Mouse (Mus musculus) hindbrain, embryonic 10.5 days (tissue): ENCODE measurements at regions not wholly inside any gene's neighbourhood (a gene's known extent, or its start where the extent isn't known, plus 50 kb on each side); places are given as distances from the start of the nearest gene placed in this dataset.
"Not testable (repeated sequence)": the region's sequence is repeated elsewhere in the genome, so short reads cannot be mapped to it uniquely, and the experiment has no call there.

Experiments used
- DNase-seq: peaks from one replicate; pipeline ENCODE4 v3.0.0-alpha.2; 2017; ENCODE audit warnings: low spot score
- H3K27ac ChIP-seq: fragments of 300-500 bp; sonication (generic); 2 replicates; pipeline ENCODE4 v1.5.1; 2016; ENCODE audit warnings: mild to moderate bottlenecking, moderate library complexity
- H3K27me3 ChIP-seq: fragments of 300-500 bp; sonication (generic); 2 replicates; pipeline ENCODE4 v1.6.1; 2016; ENCODE audit warnings: mild to moderate bottlenecking; ENCODE audit not compliant: poor library complexity, insufficient read depth, severe bottlenecking
- H3K36me3 ChIP-seq: fragments of 300-500 bp; sonication (generic); 2 replicates; pipeline ENCODE4 v1.6.1; 2016; ENCODE audit warnings: mild to moderate bottlenecking, moderate library complexity
- H3K4me1 ChIP-seq: fragments of 300-500 bp; sonication (generic); replicated peaks from 2 replicates; pipeline ENCODE4 v1.6.1; 2016; ENCODE audit warnings: mild to moderate bottlenecking
- H3K4me3 ChIP-seq: fragments of 300-500 bp; sonication (generic); 2 replicates; pipeline ENCODE4 v1.5.1; 2016; ENCODE audit warnings: mild to moderate bottlenecking, moderate library complexity
- H3K9me3 ChIP-seq: fragments of 300-500 bp; sonication (generic); 2 replicates; pipeline ENCODE4 v1.6.1; 2016; ENCODE audit warnings: mild to moderate bottlenecking, moderate library complexity
- WGBS: fragments of 180-500 bp; shearing (Covaris S2); methylation state at CpG from one replicate; pipeline ENCODE4 v1.1.7; 2016; 5-methylcytosine and 5-hydroxymethylcytosine counted together

DNA sequence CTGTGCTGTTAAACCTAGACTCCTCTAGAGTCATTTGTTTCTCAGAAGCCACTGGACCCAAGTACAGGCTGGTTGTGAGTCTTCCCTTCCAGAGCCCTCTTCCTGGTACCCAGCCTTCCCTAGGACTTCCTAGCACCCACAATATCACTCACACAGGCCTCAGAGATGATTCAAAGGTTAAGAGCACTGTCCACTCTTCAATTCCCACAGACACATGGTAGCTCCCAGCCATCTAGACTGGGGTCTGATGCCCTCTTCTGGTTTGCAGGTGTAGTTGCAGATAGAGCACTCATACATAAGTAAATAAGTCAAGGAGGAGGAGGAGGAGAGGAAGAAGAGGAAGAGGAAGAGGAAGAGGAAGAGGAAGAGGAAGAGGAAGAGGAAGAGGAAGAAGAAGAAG, 163.3 kb upstream of the Rapgef5 start:
- Histone ChIP-seq H3K27ac (peak overlapping the region; percentile 84), H3K36me3 (no peaks in the 10 kb centered on the region), H3K9me3 (no peaks in the 10 kb centered on the region), H3K27me3 (no peaks in the 10 kb centered on the region), H3K4me1 (peaks cover 56% of the 10 kb centered on the region), H3K4me3 (no peak overlapping the region)
- peak; percentile 62 for DNase-seq

DNA sequence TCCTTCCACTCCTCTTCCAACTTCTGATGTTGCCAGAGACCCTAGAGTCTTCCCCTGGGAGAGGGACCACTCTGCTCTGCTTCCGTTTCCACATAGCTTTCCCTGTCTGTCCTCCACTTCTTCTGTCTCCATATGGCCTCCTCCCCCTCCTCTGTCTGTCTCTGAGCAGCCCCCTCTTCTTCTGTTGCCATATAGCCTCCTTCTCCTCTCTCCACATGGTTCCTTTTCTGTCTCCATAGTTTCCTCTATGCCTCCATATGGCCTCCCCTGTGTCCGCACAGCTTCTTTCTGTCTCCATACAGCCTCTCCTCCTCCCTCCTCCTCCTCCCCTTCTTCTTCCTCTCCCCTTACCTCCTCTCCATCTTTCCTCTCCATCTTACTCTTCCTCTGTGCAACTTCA, 158.5 kb upstream of the Rapgef5 start:
- Histone ChIP-seq H3K27ac (0 out of 2 replicates have a peak overlapping the region, but pooled peaks have one; percentile 46), H3K9me3 (no peaks in the 10 kb centered on the region), H3K4me1 (peaks cover 28% of the 10 kb centered on the region), H3K4me3 (no peak overlapping the region), H3K36me3 (no peaks in the 10 kb centered on the region), H3K27me3 (no peaks in the 10 kb centered on the region)
- 67% methylated on average over 2 of the region's 2 CpGs for WGBS
- no peak for DNase-seq

DNA sequence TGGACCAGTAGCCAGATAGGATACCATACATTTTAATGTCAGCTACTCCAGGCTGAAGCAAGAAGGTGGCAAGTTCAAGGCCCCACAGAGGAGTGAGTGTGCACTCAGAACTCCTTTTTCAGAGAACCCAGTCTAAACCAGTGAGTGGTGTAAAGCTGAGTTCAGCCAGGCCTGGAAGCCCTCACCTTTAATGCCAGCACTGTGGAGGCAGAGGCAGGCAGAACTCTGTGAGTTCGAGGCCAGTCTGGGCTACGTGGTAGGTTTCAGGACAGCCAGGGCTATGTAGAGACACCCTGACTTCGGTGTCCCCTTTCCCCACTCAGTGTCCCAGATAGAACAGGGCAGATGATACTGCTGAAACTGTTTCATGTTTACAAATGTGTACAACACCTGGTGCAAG, 157.4 kb upstream of the Rapgef5 start:
- no peak overlapping the region for H3K4me3 ChIP-seq
- H3K27me3 ChIP-seq = no peaks in the 10 kb centered on the region
- H3K27ac ChIP-seq = no peak overlapping the region
- peaks cover 25% of the 10 kb centered on the region for H3K4me1 ChIP-seq
- WGBS = 95% methylated on average over 3 of the region's 3 CpGs
- no peak for DNase-seq
- H3K9me3 ChIP-seq = no peaks in the 10 kb centered on the region
- no peaks in the 10 kb centered on the region for H3K36me3 ChIP-seq

DNA sequence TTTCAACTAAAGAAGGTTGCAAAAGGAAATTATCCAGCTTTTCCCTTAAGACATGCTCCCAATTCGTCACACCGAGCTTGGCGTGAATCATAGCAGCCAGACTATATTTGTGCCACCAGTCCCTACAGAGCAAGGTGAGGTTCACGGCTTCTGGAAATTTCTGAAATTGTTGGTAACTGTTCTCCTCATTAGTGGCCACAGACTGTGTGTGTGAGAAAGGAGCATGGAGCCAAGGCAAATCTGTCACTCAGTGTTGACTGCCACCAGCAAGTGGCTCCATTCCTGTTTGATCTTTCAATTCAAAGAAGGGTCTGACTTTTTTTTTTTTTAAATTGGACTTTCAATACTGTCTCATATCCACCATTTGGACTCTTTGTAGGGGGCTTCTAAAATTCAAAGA, 156.1 kb upstream of the Rapgef5 start:
- peak overlapping the region; percentile 51; the same call in 1 of the 2 replicates for H3K27ac ChIP-seq
- H3K4me3 ChIP-seq = no peak overlapping the region
- WGBS = 93% methylated on average over 4 of the region's 4 CpGs
- H3K36me3 ChIP-seq = no peaks in the 10 kb centered on the region
- H3K4me1 ChIP-seq = peaks cover 25% of the 10 kb centered on the region
- H3K27me3 ChIP-seq = no peaks in the 10 kb centered on the region
- H3K9me3 ChIP-seq = no peaks in the 10 kb centered on the region
- no peak for DNase-seq

DNA sequence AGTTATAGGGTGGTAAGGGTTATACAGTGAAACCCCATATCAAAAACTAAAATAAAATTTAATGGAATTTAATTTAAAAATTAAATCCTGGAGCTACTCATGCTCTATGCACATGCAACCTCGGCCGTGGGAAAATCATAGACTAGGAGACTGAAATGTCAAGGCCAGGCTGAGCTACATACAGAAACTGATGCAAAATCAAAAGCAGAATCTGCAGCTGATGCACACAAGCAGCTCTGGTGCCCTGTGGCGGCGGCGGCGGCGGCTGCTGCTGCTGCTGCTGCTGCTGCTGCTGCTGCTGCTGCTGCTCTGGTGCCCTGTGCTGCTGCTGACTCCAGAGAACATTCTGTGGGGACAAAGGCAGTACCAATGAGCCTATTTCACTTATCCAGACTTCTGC, 154.5 kb upstream of the Rapgef5 start:
- 91% methylated on average over 7 of the region's 7 CpGs for WGBS
- no peak overlapping the region for H3K27ac ChIP-seq

DNA sequence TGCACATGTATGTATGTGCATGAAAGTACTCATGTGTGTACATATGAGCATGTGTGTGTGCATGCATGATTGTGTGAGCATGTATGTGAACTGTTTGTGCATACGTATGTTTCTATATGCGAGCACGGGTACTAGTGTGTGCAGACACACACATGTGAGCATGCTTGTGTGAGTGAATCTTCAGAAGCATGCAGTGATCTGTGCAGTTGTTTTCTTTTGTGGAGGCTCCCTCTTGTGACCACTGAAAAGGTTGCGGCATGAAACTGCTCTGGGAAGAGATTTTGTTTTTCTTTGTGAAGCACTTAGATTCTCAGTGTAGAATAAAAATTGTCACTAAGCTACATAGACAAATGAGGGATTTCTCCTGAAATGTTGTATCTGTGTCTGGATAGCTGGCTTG, 152.8 kb upstream of the Rapgef5 start:
- not testable (repeated sequence) for H3K9me3 ChIP-seq, H3K36me3 ChIP-seq, DNase-seq, H3K4me3 ChIP-seq, H3K27me3 ChIP-seq, H3K4me1 ChIP-seq, H3K27ac ChIP-seq
- WGBS = 68% methylated on average over 4 of the region's 4 CpGs

More for the DNA sequence above, 154.5 kb upstream of the Rapgef5 start:
- Histone ChIP-seq H3K9me3 (no peaks in the 10 kb centered on the region), H3K27me3 (no peaks in the 10 kb centered on the region), H3K36me3 (no peaks in the 10 kb centered on the region), H3K4me3 (no peak overlapping the region), H3K4me1 (peaks cover 21% of the 10 kb centered on the region)
- DNase-seq = no peak

DNA sequence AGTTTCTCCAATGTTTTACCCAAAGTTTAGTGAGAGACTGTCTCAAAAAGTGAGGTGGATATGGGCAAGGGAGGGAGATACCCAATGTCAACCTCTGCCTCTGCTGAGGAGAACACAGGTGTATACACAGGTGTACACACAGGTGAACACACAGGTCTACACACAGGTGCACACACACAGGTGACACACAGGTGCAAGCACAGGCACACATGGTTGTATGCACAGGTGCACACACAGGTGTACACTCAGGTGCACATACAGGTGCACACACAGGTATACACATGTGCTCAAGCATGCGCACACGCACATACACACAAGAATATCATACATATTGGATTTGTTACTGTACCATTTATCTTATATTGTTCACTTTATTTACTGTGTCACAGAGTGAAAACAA, 151.1 kb upstream of the Rapgef5 start:
- no peaks in the 10 kb centered on the region for H3K27me3 ChIP-seq
- 98% methylated on average over 2 of the region's 2 CpGs for WGBS
- DNase-seq = no peak
- H3K36me3 ChIP-seq = no peaks in the 10 kb centered on the region
- H3K4me3 ChIP-seq = no peak overlapping the region
- peaks cover 5% of the 10 kb centered on the region for H3K4me1 ChIP-seq
- no peak overlapping the region for H3K27ac ChIP-seq
- no peaks in the 10 kb centered on the region for H3K9me3 ChIP-seq

DNA sequence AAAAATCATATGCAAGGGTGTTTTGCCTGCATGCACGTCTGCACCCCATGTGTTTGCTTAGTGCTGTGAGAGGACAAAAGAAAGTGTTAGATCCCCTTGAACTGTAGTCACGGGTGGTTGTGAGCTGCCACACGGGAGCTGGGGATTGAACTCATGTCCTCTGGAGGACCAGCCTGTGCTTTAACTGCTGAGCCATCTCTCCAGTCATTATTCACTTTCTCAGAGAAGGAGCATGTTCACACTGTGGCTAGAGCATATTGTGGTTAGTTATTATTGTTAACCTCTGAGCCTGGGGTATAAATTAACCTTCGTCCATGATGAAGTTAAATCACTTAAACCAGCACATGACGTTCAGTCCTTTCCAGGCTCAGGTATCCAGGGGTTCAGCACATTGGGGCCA, 150.4 kb upstream of the Rapgef5 start:
- 67% methylated on average over 5 of the region's 5 CpGs for WGBS
- H3K36me3 ChIP-seq = no peaks in the 10 kb centered on the region
- H3K9me3 ChIP-seq = no peaks in the 10 kb centered on the region
- no peak for DNase-seq
- H3K27ac ChIP-seq = no peak overlapping the region
- no peak overlapping the region for H3K4me3 ChIP-seq
- H3K4me1 ChIP-seq = peaks cover 3% of the 10 kb centered on the region; the same call in 1 of the 2 replicates
- no peaks in the 10 kb centered on the region for H3K27me3 ChIP-seq

DNA sequence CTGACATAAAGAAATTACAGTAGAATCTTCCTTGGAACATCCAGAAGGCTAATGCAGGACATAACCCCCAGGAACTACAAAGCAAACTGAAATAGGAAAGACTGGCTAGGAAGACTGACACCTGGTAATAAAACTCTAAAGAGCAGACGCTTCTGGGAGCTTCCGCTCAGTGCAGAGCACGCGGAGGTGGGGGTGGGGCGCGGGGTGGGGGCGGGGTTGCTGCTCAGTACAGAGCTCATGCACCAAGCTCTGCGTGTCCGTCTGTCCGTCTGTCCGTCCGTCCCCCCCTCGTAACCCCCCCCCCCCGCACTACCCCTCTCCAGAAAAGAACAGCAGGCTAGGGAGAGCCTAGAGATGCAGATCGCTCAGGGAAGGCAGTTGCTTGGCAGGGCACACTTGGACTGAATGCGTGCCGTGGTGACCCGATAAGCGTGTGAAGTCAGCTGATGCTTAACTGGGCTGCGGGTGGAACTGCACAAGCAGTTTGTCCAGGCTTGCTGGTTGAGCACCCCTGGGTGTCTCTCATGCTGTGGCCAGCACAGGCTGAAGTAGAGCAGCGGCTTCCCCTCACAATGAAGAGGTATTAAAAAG, 137.9 kb upstream of the Rapgef5 start:
- Histone ChIP-seq H3K9me3 (no peaks in the 10 kb centered on the region), H3K27me3 (no peaks in the 10 kb centered on the region), H3K27ac (no peak overlapping the region), H3K36me3 (no peaks in the 10 kb centered on the region), H3K4me3 (no peak overlapping the region), H3K4me1 (0 out of 2 replicates have a peak, but pooled peaks cover 2% of the 10 kb centered on the region)
- no peak for DNase-seq
- WGBS = 86% methylated on average over 21 of the region's 21 CpGs

DNA sequence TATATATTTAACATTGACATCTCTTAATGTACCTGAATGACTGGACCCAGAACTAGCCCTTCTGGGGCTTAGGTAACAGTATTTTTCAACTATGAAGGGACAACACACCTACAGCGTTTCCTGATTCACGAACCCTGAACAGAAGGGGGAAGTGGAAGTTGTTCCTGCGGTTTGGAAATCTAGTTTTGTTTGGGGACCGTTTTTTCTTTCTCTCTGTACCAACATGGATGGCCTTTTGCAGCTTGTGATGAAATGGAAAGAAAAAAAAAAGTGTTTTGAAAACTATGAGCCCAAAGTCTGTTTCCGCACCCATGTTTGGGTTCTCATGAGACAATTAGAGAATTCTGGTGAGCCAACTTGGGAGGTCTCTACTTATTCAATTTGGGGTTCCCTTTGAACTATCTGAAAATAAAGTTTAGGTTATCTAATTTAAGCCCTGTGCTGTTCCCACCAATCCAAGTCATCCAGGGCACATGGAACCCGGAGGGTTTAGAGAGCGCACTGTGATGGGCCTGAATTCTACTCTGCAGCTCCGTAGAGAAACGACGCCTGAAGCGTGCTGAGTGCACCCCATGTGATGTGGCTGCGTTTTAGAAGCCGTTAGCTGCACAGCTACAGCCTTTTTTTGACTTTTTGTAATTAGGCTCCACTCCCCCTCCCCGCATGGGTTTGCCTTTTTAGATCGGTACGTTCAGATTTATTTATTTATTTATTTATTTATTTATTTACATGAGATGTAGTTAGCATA, 137.0 kb upstream of the Rapgef5 start:
- no peaks in the 10 kb centered on the region for H3K36me3 ChIP-seq
- H3K9me3 ChIP-seq = no peaks in the 10 kb centered on the region
- H3K4me3 ChIP-seq = no peak overlapping the region
- DNase-seq = no peak
- H3K27me3 ChIP-seq = no peaks in the 10 kb centered on the region
- H3K27ac ChIP-seq = no peak overlapping the region
- WGBS = 89% methylated on average over 16 of the region's 16 CpGs
- H3K4me1 ChIP-seq = 0 out of 2 replicates have a peak, but pooled peaks cover 2% of the 10 kb centered on the region

DNA sequence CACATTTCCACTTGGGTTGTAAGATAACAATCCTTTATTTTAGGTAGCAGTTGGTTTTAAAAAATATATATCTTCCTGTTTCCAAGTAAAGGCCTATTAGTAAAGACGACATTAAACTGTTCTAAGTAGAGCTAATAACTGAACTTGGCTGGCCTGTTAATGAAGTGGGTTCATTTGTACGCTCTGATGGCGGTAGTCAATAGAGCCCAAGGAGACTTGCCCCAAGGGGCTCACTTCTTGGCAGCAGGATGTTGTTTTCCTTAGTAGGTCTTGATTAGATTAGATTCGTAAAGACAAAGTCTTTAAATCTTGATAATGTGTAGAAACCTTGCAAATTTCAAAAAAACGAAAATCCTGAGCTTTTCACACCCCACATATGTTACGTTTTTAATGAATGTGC, 135.4 kb upstream of the Rapgef5 start:
- DNase-seq = no peak
- Histone ChIP-seq H3K4me3 (no peak overlapping the region), H3K9me3 (no peaks in the 10 kb centered on the region), H3K27ac (no peak overlapping the region), H3K4me1 (0 out of 2 replicates have a peak, but pooled peaks cover 2% of the 10 kb centered on the region), H3K27me3 (no peaks in the 10 kb centered on the region), H3K36me3 (no peaks in the 10 kb centered on the region)
- WGBS = 84% methylated on average over 6 of the region's 6 CpGs

DNA sequence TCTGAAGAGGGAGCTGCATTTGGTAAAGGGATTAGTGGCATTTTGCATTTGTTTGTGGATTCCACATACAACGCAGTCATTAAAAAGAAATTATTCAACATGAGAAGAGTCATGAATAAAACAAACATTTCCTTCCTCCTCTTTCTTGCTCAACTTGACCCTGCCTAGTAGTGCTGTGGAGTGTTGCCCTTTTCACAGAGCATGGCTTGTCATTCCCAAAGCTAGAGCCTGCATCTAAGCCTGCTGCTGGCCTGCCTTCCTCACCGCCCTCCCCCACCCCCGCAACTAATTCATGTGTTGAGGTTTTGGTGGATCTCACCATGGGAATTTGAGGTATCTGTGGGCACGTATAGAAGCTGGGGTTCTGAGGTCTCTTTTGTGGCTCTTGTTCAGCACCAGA, 133.6 kb upstream of the Rapgef5 start:
- H3K27ac ChIP-seq, H3K9me3 ChIP-seq, DNase-seq, H3K36me3 ChIP-seq, H3K4me3 ChIP-seq, H3K4me1 ChIP-seq, H3K27me3 ChIP-seq: not testable (repeated sequence)
- WGBS = 39% methylated on average over 1 of the region's 4 CpGs

DNA sequence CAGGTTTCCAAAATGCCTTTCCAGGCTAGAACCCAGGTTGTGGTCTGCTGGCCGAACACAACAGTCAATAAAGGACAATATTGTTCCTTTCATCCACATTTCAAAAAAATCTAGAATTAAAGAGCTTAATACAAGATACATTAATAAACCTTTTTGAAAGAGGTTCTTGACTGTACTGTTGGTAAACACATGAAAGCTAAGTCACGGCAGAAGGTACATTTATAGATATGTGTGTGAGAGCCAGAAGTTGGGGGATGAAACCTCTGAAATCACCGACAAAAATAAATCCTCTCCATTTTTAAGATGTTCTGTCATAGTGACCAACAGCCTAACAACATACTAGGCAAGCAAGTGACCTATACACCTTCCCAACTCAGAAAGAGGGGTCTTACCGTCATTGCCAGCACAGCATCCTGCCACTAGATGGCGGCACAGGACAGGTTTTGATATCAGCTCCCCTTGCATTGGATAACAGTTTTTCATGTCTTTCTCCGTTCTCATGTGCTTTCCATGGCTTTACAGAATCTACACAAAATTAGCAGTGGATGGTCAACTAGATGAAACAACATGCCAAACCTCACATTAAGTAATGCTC, 131.1 kb upstream of the Rapgef5 start:
- peak; percentile 88 for DNase-seq
- H3K27me3 ChIP-seq = no peaks in the 10 kb centered on the region
- H3K4me3 ChIP-seq = no peak overlapping the region
- 16% methylated on average over 6 of the region's 6 CpGs for WGBS
- H3K4me1 ChIP-seq = no peaks in the 10 kb centered on the region
- no peaks in the 10 kb centered on the region for H3K36me3 ChIP-seq
- H3K27ac ChIP-seq = no peak overlapping the region
- no peaks in the 10 kb centered on the region for H3K9me3 ChIP-seq
